Mouse (Mus musculus) splenic B cell, adult 2 months (primary cell): Measurements from ENCODE around the gene Bglap3.
A peak's percentile ranks its signal among the peaks of the same experiment; 100 is the strongest.

Source experiments
- DNase-seq: peaks from one replicate; pipeline ENCODE4 v3.0.0-alpha.2; 2011; ENCODE audit warnings: low read depth, low spot score
- H3K27me3 ChIP-seq: 2 replicates; pipeline ENCODE4 v1.6.1; 2012; ENCODE audit warnings: mild to moderate bottlenecking, low read length, moderate library complexity, mixed read lengths; ENCODE audit not compliant: control insufficient read depth, poor library complexity, insufficient read depth, severe bottlenecking
- H3K36me3 ChIP-seq: 2 replicates; pipeline ENCODE4 v1.6.1; 2012; ENCODE audit warnings: mild to moderate bottlenecking, low read length, moderate library complexity, mixed read lengths; ENCODE audit not compliant: control insufficient read depth, poor library complexity, insufficient read depth, severe bottlenecking

The Bglap3 gene

DNA sequence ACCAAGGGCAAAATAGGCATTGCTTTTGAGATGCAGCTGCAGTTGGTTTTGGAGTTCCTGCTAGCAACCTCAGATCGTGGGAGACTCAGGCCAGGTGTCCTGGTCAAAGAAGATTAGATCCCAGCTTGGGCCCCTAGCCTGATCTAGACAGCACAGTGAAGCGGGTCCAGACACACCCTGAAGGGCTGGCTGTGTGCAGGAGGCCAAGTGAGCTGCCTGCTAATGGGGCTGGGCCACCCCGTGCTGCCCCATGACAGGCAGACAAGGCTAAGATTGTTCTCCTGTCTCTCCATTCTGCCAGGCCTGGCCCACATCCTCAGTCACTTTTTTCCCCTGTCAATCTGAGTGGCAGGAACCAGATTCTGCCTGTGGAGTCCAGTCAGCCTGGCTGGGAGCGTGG, 8.8 kb downstream of the Bglap3 start:
- peaks cover 11% of the 10 kb centered on the region for H3K36me3 ChIP-seq
- no peak for DNase-seq
- H3K27me3 ChIP-seq, result no peaks in the 10 kb centered on the region

DNA sequence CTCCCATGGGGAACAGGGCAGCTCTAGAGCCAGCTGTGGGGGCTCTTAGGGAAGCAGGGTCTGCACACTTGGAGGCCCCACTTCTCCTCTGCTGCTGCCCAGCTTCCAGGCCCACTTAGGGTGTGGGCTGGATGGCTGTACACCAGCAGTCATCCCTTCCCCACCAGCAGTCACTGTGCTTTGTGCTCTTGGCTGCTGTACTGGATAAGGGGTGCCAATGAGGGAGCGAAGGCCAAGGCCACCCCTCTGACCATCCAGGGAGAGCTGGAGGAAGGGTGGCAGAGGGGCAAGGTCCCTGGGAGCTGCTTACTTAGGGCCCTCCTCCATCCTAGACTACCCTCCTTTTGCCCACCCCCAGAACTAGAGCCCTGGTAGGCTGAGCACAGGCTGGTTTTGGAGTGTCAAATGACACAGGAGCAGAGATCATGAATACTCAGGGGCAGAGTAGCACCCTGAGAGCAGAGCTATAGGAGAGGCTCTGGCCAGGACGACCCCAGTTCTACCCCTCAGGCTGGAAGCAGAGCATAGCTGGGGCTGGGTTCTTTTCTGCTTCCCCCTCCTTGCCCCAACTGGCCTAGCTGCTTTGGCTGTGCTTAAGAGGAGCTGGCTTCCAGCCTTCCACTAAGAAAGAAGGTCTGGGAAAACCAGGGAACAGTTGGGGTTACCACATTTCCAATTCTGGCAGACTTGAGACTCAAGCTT, 10.8 kb downstream of the Bglap3 start:
- H3K27me3 ChIP-seq, result no peaks in the 10 kb centered on the region
- peaks cover 14% of the 10 kb centered on the region for H3K36me3 ChIP-seq
- DNase-seq, result no peak

DNA sequence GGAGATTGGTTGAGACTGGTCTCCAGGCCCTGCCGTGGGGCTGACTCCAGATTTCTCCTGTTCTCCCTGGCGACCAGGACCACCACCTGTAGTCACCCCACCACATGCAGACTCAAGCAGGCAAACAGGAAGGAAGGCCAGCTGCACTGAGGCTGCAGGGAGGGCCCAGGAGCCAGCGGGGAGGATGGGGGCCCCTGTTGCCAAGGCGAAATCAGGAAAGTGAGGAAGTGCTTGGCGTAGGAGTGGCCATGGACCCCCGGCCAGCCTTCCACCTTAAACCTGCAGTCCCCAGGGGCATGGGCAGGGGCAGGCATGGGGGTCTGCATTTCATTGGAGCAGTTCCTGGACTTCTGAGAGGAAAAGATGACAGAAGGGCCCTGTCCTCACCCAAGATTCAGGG, 11.4 kb downstream of the Bglap3 start:
- no peak for DNase-seq
- Histone ChIP-seq H3K36me3 (peaks cover 16% of the 10 kb centered on the region), H3K27me3 (no peaks in the 10 kb centered on the region)

DNA sequence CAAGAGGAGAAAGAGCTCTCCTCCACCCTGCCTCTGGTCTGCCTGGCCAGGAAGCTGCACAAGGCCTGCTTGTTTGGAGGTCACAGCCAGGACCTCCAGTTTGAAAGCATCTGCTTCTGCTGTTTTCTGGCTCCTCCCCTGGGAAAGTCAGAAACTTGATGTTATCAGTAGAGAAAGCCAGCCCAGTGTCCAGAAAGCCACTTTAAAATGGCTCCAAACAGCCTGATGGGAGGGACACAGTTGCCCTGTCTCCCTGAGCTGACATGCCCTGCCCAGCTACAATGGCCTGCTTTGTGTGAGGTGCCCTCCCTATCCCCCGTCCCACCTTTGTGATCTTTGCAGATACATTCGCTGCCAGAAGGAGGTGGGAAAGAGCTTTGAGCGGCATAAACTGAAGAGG, 12.6 kb downstream of the Bglap3 start:
- DNase-seq, result no peak
- H3K36me3 ChIP-seq, result peaks cover 16% of the 10 kb centered on the region
- H3K27me3 ChIP-seq, result no peaks in the 10 kb centered on the region

DNA sequence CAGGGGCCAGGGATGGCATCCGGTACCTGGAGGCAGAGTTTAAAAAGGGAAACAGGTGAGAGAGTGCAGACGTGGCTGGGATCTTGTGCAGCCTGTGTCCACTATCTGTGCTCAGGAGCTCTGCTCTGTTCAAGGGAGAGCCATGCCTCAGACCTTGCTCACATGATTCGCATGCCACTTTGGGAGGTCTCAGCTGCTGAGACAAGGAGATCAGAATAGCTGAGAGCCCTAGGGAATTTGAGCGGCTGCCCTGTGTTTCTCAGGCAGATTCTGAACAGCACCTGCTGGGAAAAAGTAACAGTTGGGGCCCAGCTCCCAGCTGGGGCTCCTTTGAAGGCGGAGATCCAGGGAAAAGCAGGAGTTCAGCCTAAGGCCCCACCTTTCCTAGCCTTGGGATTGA, 13.0 kb downstream of the Bglap3 start:
- no peak for DNase-seq
- no peaks in the 10 kb centered on the region for H3K27me3 ChIP-seq

DNA sequence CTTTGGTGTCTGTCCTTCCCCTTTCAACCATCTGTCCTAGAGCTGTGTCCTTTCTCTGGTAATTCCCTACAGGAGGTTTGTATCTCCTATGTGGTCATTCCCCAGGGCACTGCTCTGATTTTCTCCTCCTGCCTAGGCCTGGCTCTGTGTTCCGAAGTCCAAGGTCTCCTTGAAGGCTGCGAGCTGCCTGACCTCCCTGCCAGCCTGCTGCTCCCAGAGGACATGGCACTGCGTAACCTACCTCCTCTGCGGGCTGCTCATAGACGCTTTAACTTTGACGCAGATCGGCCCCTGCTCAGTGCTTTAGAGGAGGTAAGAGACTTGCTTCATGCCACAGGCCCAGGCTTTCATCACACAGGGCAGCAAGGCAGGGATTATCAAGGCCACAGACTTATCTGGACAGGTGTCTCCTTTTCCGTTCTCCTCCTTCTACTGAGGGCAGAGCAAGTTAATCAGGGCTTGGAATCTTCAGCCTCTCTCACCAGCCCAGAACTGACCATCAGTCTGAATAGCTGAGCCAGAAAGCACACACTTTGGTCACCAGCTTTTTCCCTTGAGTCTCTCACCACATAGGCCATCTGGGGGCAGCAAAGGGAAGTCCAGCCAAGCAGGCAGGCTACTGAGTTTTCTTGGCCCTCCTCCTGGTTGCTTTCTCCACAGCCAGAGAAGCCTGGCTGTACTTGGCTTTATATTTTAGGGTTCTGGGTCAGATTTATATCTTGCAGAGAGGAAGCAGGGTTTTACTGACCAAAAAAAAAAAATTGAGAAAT, 18.0 kb downstream of the Bglap3 start:
- Histone ChIP-seq H3K27me3 (no peaks in the 10 kb centered on the region), H3K36me3 (peaks cover 26% of the 10 kb centered on the region)
- no peak for DNase-seq

More for the DNA sequence above, 13.0 kb downstream of the Bglap3 start:
- peaks cover 16% of the 10 kb centered on the region for H3K36me3 ChIP-seq

DNA sequence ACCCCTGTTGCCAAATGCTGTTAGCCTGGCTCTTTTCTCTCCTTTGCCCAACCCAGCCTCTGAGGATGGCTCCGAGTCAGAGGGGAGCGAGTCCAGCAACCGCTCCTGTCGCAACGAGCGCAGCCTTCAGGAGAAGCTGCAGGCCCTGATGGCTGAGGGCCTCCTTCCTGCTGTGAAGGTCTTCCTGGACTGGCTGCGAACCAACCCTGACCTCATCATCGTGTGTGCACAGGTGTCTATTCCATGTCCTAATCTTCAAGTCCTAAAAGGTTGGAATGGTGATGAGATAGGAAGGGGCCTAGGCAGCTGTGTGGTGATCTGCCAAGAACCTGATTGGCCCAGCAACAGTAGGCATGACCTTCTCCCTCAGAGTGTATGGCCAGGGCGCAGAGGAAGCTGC, 19.6 kb downstream of the Bglap3 start:
- Histone ChIP-seq H3K27me3 (no peaks in the 10 kb centered on the region), H3K36me3 (peaks cover 30% of the 10 kb centered on the region)
- DNase-seq, result no peak

DNA sequence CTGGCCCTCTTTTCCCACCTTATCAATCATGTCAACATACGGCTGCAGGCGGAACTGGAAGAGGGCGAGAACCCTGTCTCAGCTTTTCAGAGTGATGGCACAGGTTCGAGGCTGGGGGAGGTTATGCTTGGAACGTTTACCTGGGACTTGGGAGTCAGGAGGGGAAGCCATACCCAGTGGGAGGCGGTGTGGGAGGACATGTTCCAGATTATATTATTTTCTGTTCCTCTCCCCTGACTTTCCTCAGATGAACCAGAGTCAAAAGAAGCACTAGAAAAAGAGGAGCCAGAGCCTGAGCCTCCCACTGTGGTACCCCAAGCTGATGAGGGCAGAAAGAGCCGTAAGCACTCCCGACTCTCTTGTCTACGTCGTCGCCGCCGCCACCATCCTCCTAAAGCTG, 21.8 kb downstream of the Bglap3 start:
- Histone ChIP-seq H3K36me3 (peaks cover 37% of the 10 kb centered on the region), H3K27me3 (no peaks in the 10 kb centered on the region)
- DNase-seq, result no peak

DNA sequence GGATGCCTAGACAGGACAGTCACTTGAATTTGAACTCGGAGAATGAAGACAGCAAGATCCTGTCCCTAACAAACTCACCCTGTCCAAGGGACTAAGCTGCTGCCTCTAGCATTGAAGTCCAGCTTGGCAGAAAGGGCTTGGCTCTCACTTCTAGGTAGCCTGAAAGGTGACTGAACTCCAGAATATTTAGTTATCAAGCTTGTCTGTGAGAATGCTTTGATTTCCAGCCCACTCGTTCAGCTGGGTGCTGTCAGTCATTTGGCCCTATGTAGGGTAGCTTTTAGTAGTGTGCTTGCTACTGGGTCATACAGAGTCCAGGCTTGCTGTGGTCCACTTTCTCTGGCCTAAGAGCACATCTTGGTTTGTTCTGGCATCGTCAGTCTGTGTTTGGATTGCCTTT, 33.5 kb downstream of the Bglap3 start:
- Histone ChIP-seq H3K27me3 (no peaks in the 10 kb centered on the region), H3K36me3 (peaks cover 8% of the 10 kb centered on the region)
- no peak for DNase-seq

DNA sequence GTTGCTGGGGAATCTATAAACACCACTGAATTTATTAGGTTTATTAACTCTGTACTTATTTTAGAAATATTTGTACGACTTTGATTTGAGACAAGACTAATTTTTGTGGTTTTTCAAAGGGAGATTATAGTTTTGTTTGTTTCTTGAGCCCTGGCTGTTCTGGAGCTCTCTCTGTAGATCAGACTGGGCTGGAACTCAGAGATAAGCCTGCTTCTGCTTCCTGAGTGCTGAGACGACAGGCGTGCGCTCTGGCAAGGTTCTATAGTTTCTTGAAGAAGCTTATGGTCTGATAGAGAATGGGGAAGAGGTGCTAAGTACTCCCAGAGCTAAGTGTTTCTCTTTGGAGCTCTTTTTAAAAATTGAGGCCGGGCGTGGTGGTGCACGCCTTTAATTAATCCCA, 34.2 kb downstream of the Bglap3 start:
- DNase-seq, result no peak
- no peaks in the 10 kb centered on the region for H3K27me3 ChIP-seq

DNA sequence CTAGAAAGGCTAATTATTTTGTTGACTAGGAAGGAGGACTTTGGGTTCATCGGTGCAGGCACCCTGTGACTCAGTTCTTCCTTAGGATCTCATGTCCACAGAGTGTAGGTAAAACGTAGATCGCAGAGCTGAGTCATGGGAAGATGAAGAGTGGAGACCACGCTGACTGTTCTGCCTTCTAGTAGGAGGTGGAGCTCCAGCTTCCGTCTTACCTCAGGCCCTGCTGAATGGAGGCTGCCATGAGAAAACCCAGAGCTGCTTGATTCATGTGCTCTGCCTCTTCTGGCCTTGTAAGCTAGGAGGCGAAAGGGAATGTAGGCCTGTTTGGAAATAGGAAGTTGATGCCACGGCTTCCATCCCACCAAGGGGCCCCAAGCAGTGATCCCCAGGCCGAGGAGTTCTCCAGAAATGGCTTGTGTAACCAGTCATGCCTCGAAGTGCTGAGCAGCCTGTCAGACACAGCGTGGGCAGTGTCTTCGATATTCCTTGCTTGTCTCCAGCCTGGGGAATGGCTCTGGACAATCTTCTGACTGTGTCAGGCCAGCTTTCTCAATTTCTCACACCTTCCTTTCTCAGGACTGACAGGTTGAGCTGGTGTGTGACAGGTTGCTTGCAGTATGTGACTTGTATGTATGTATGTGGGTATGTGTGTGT, 35.0 kb downstream of the Bglap3 start:
- Histone ChIP-seq H3K36me3 (no peaks in the 10 kb centered on the region; the same call in 1 of the 2 replicates), H3K27me3 (no peaks in the 10 kb centered on the region)
- DNase-seq, result peak; percentile 31

More for the DNA sequence above, 34.2 kb downstream of the Bglap3 start:
- H3K36me3 ChIP-seq, result peaks cover 4% of the 10 kb centered on the region

DNA sequence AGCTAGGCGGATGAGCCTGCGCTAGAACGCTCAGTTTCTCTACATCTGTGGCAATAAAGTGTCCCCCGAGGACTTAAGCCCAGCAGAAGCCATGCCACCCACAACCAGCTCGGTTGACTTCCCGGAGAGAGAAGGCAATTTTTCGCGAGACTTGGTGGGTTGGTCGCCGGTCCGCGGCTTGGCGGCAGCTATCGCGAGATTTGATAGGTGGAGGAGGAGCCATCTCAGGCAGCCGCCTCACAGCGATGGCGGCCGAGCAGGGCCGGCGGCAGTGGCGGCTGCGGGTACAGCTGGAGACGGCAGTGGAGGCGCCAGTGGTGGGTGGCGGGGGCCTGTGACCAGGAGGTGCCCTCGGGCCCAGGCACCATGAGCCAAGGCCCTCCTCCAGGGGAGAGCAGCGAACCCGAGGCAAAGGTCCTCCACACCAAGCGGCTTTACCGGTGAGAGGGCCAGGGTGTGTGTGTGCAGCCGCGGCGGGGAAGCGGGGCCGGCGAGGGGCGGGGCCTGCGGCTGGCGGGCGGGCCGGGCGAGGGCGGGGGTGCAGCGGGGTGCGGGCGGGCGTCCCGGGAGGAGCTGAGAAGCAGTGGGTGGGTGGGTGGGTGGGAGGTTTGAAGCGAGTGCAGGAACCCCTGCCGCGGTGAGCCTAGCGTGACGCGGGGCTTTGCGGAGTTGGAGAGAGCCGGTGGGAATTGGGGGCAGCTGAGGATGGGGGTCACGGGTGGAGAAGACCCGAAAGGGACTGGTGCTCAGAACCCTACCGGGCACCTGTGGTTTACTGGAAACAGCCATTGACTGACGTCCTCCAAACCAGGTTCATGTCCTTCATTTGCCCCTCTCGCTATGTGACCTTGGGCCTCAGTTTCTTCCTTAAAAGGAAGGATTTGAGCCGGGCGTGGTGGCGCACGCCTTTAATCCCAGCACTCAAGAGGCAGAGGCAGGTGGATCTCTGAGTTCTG, 36.2 kb downstream of the Bglap3 start, which contains the start of the genes Tmem79 and Smg5:
TSS of gene Tmem79 (minus strand) at position 91 of the 956 bp plus-strand sequence.
TSS of gene Smg5 (plus strand) at position 203 of the 956 bp plus-strand sequence.
- DNase-seq, result peak; percentile 98
- Histone ChIP-seq H3K27me3 (no peaks in the 10 kb centered on the region), H3K36me3 (no peaks in the 10 kb centered on the region; the same call in 1 of the 2 replicates)

DNA sequence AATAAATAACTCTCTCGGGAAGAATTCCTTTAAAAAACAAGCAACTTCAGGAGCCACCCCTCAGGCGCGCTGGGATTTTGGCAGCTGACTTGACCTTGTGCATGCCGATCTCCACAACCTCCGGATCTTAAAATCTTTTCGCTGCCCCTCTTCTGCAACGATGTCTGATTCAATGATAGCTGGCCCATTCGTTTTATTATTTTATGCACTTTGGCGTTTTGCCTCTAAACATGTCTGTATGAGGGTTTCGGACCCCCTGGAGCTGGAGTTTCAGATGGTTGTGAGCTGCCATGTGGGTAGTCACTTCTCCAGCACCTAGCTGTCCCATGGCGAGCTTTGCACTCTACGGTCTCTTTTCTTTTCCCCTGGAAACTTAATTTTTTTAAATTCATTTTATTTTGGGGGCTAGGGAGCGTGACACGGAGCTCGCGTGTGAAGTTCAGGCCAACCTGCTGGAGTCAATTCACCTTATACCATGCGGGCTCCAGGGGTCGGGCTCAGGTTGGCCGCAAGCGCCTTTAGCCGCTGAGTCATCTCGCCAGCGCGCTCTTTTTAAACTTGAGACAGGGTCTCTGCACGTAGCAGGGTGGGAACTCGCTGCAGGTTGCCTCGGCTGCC, 37.0 kb downstream of the Bglap3 start:
- no peaks in the 10 kb centered on the region for H3K27me3 ChIP-seq
- no peaks in the 10 kb centered on the region; the same call in 1 of the 2 replicates for H3K36me3 ChIP-seq
- DNase-seq, result no peak
